Mouse (Mus musculus) small intestine, adult 2 months (tissue): Measurements from ENCODE around the gene Gpr31b. TPM values are rescaled to one million over a fixed set of nuclear protein-coding genes. Genes with fewer than 3 reads are reported as not detected.

Experiments used
- polyA plus RNA-seq: library from polyadenylated mRNA; depleted of rRNA; stranded (reverse); fragments of >200 nt; gene quantifications from 2 replicates; pipeline ENCODE4 v1.2.3, GENCODE M21; 2012; rRNA removed

Gene Gpr31b
- polyA plus RNA-seq, 1 experiment = 1.1 TPM

Other genes starting within 250 kb of the Gpr31b start
- gene Mas1, start 184.2 kb downstream of the Gpr31b start, polyA plus RNA-seq = not detected in 2 replicates
- gene Mrgprh, start 176.3 kb downstream of the Gpr31b start, polyA plus RNA-seq = not detected in 2 replicates
- gene Pnldc1, start 142.1 kb downstream of the Gpr31b start, polyA plus RNA-seq = 0.24 and 0.41 TPM in 2 replicates
- gene Tcp1, start 136.6 kb downstream of the Gpr31b start, polyA plus RNA-seq = 9.8 and 19.5 TPM in 2 replicates
- gene Mrpl18, start 136.0 kb downstream of the Gpr31b start, polyA plus RNA-seq = 16.7 and 19.4 TPM in 2 replicates
- gene Acat3, start 111.7 kb downstream of the Gpr31b start, polyA plus RNA-seq = 0.38 TPM in 1 of 2 replicates, not detected in the other
- 5.3 and 7.9 TPM in 2 replicates for gene Acat2, start 91.5 kb downstream of the Gpr31b start, polyA plus RNA-seq
- 4.5 and 11.0 TPM in 2 replicates for gene Wtap, start 58.1 kb downstream of the Gpr31b start, polyA plus RNA-seq
- 511 and 521 TPM in 2 replicates for gene Sod2, start 45.5 kb downstream of the Gpr31b start, polyA plus RNA-seq
- gene Tcp10b, start 8.8 kb upstream of the Gpr31b start, polyA plus RNA-seq = not detected in 2 replicates
- 0.77 and 15.8 TPM in 2 replicates for gene Unc93a, start 79.5 kb upstream of the Gpr31b start, polyA plus RNA-seq
- gene Smok2a, start 168.9 kb upstream of the Gpr31b start, polyA plus RNA-seq = not detected in 2 replicates
- not detected in 2 replicates for gene Smok2b, start 178.0 kb upstream of the Gpr31b start, polyA plus RNA-seq